Mouse (Mus musculus): ENCODE measurements around the gene Myt1l.

Myt1l gene

GRCm38 (mm10) chr12:29570351-29570750, 42.2 kb downstream of the Myt1l start:
- DNase-seq, result no peak

- DNase-seq, result no peak
Measured at GRCm38 (mm10) chr12:29571613-29572012, 43.4 kb downstream of the Myt1l start.

- no peak for DNase-seq
Measured at GRCm38 (mm10) chr12:29593787-29594186, 65.6 kb downstream of the Myt1l start.

DNA sequence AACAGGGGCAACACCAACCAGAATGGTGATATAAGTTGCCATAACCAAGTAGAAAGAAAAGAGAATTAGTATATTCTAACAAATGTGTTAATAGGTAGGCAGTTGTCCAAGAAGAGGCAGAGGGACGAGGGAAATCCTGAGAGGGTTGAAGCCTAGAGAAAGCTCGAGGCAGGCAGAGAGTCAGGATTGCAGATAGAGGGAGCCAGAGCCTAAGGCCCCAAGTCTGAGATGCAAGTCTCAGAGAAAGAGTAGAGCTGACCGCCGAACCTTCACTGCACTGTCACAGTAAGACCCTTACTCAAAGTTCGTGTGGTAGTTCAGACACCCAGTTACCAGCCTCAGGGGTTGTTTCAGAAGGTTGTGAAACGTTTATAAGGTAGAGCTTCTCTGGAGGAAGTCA, 71.7 kb downstream of the Myt1l start:
- no peak for DNase-seq

DNA sequence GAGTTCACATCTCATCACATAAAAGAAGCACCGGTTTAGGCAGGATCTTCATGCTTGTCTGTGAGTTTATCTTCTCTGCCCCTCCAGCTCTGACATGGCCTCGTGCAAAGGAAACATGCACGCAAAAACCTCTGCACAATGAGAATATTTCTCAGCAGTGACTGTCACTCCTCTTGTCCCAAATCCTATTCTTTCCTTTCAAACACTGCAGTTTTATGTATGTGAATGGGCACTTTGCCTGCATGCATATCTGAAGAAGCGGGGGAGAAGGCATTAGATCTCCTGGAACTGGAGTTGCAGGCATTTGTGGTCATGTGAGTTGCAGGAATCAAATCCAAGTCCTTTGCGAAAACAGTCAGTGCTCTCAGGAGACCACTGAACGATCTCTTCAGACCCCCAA, 73.0 kb downstream of the Myt1l start:
- no peak for DNase-seq

- DNase-seq, result no peak
Measured at GRCm38 (mm10) chr12:29604659-29605058, 76.5 kb downstream of the Myt1l start.

DNA sequence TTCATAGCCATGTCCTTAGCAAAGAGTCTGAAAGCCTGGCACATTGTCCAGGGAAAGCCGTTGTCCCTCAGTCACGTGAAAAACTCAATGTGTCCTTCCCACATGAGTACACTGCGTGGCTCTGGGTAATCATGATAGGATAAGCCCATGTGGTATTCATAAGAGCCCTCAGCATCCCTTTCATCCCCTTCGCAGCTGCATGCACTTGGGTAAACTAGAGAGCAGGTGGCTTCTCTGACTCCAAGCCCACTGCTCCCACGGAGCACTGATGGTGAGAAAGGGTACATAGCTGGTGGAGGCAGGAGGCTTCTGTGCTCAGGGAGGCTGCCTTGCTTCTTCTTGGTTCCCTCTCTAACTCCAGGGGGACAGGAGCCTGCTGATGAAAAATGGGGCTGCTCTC, 76.9 kb downstream of the Myt1l start:
- no peak for DNase-seq

- DNase-seq, result no peak
Measured at GRCm38 (mm10) chr12:29606221-29606620, 78.0 kb downstream of the Myt1l start.

- no peak for DNase-seq
Measured at GRCm38 (mm10) chr12:29617746-29618145, 89.6 kb downstream of the Myt1l start.

DNA sequence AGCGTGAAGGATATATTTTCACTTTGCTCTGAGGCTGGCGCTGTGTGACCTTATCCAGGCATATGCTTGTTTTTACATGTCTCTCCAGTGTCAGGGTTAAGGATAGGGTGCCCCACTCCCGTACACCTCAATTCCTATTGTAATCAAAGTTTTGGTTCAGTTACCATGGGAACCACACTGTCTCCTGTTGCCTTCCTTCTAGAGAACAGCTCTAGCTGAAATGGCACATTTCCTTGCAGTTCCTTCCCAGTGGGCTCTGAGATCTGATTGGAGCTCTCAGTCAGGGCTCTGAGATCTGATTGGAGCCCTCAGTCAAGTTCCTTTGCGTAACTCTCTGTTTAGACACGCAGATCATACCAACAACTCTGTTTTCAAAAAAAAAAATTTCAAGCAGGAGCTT, 93.3 kb downstream of the Myt1l start:
- no peak for DNase-seq

DNA sequence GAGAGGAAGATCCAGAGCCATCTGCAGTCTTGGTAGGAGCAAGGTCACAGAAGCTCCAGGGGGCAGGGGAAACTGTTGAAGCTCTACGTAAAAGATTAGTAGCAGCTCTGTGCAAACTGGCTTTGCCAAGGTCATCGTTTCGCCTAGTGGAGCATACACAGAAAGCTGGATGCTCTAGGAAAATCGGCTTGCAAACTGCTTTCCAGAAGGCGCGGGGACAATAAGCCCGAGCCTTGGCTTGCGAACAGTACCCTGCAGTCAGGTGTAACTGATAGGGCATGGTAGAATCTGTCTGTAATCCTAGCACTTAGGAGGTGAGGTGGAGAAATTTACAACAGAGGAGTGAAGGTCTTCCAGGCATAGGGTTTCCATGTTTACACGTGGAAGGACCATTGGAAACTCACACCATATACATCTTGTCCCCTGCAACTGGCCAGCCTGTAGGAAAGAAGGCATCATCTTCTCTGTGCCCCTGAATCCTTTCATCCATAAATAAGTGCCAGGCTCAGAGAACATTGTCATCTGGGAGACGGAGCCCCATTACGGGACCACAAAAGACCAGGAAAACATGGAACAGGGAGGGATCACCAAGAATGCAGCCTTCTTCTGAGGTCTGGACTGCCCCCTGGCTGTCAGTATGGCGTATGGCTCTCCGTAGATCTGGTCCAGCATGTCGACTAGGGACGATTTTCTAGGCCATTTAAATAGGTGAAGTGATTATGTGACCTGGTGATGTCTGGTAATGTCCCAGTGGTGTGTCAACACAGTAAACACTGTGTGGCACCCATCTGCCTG, 100.0 kb downstream of the Myt1l start:
- no peak for DNase-seq

GRCm38 (mm10) chr12:29629875-29630538, 101.8 kb downstream of the Myt1l start:
- no peak for DNase-seq

DNA sequence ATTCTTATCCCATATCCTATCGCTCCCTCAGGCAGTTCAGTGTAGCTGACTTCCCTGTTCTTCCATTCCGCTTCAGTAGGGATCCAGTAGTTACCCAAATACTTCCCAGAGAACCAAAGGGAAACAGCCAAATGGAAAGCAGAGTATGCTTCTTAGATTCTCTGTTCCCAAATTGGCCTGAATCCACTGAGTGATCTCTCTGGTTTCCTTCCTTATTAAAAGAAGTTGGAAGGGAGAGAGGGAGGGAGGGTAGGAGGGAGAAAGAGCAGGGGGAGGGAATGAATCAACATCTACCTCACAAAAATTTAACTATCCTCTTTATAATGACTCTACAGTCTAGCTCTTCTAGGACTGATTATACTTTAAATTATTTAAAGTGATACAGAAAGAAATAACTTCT, 106.3 kb downstream of the Myt1l start:
- no peak for DNase-seq

- DNase-seq, result no peak
Measured at GRCm38 (mm10) chr12:29639543-29640196, 111.5 kb downstream of the Myt1l start.

DNA sequence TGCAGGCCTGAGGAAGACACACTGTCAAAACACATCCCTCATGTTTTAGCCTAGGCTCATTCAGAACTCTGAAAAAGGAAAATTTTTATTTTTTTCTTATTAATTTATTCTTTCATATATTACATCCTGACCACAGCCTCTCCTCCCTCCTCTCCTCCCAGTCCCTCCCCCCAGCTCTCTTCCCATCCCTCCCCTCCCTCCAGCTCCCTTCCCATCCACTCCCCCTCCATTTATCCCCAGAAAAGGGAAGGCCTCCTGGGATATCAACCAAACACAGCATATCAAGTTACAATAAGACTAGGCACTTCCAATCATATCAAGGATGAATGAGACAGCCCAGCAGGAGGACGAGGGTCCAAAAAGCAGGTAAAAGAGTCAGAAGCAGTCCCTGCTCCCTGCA, 112.0 kb downstream of the Myt1l start:
- DNase-seq, result no peak

DNA sequence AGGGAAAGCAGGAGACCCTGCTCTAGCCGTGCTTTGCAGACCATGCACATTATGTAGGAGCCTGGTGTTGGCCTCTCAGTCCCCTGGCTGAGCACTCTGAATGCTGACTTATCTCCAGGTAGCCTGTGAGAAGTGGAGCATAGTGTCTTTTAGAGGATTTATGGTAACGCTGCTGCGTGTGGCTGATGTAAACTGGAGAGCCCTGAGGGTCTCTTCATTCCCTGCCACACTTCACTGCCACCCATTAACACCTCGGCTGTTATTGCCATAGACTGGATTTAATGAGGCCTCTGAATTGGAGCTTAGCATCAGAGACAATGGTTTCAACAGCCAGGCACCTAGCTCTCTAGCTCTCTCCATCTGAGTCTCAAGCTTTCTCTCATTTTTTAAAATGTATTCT, 114.7 kb downstream of the Myt1l start:
- DNase-seq, result no peak

DNA sequence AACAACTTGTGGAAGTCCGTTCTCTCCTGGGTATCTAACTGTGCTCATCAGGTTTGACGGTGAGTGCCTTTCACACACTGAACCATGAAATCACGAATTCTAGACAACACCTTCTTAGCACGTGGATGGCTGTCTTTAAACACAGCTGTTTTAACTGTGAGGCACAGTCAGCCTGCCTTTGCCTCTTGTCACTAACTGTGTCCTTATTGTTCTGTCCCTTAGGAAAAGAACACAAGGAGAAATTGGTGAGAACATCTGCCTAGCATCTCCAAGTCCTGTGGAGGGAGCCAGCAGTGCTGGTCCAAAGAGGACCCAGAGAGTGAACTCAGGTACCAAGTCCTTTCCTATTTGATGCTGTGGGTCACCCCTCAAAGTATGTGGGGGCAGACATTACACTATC, 115.9 kb downstream of the Myt1l start:
- no peak for DNase-seq

GRCm38 (mm10) chr12:29644721-29645120, 116.5 kb downstream of the Myt1l start:
- DNase-seq, result no peak

DNA sequence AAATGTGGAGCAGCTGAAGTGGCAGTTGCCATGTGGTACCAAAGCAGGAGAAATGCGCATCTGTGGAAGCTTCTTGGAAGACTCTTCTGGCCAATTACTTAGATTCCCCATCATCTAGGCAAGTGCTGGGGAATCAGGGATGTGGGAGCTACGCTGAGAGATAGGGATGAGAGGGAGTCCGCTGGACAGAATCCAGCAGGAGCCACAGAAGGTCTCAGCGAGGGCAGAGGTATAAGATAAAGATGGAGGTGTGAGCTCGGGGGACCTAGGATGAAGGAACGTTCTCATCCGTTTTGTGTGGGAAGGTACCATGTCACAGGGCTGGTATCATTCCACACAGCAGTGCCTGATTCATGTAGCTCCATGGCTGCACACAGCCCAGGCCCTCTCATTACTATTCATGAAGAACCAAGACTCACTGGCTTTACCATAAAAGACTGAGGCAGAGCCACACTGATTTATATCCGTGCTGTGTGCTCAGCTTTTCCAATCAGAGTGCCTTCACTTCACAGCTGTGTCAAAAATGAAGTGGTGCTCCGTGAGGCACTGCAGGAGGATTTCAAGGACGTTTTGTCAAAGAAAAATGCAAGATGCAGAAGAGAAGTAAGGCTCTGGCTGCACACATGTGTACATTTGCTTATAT, 121.4 kb downstream of the Myt1l start:
- DNase-seq, result no peak

DNA sequence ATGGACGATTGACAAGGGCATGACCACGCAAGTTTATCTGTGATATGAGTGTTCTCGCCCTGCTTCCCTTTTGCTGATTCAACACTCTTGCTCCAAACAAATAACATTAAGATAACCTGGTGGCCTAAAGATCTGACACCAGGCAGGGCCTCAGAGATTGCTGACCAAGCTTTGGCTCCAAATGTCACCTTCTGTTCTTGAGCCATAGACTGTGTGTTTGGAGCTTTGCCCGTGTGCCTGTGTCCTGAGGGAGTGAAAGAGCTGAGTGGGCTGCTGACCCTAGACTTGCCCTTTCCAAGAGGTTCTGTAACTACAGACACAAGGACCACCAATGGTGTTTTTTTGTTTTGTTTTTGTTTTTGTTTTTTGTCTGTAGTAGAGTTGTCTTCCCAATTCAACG, 124.3 kb downstream of the Myt1l start:
- no peak for DNase-seq

DNA sequence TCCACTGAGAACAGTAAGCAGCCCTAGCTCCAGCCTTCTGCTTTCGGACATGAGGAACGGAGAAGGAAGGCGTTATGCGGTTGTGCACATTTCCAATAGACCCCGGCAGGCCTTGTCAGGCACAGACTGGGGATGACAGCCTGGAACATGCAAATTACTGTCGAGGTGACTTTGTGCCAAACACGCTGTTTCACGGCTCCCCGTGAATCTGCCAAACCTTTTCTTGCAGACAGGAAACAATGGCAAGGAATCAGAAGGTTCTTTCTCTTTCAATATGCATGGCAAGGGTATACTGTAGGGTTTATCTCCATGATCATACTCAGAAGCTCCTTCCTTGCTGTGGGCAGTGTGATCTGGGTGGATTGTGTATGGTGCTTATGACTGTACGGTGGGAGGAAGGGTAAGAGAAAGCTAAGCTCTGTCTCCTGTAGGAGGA, 127.0 kb downstream of the Myt1l start:
- no peak for DNase-seq

GRCm38 (mm10) chr12:29655673-29656072, 127.5 kb downstream of the Myt1l start:
- no peak for DNase-seq

DNA sequence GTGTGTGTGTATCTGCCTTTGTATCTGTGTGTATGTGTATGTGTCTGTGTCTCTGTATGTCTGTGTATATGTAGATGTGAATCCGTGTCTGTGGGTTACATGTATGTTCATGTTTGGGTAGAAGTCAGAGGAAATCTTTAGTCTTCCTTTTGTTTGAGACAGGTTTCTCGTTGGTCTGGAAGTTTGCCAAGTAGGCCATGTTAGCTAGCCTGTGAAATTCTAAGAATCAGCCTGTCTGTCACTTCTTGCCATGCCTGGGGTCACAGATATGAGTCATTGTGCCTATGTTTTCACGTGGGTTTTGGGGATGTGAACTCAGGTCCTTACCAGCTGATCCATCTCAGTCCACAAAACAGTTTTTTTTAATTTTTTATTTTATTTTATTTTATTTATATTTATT, 128.9 kb downstream of the Myt1l start:
- no peak for DNase-seq

DNA sequence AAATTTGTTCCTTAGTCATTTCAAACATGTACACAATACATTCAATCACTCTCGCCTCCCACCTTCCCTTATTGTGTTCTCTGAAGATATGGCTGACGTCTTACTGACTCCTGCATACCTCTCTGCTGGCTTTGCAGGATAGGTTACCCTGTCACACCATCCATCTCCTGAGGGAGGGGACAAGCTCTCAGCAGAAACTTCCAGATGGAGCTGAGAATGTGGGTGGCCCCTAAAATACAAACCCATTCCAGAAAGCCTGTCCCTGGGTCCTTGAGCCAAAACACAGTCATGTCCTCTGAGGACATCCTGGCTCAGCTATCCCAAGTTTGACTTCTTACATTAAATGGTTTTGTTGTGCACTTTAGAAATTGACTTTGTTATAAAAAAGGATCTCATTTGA, 129.7 kb downstream of the Myt1l start:
- no peak for DNase-seq
